Mouse (Mus musculus) heart, embryonic 15.5 days (tissue): ENCODE results near the gene Tmem247. TPM values are rescaled to one million over a fixed set of nuclear protein-coding genes. Genes with fewer than 3 reads are reported as not detected.
A peak's percentile ranks its signal among the peaks of the same experiment; 100 is the strongest.

ENCODE experiments used
- ATAC-seq: fragments of 200-750 bp; cut with Nextera tagmentation; replicated peaks from 2 replicates; pipeline ENCODE4 v1.8.0; 2017; ENCODE audit warnings: low read depth, moderate TSS enrichment; ENCODE audit not compliant: insufficient number of reproducible peaks, insufficient read depth, low FRiP score
- H3K27ac ChIP-seq: fragments of 300-500 bp; sonication (generic); 2 replicates; pipeline ENCODE4 v1.5.1; 2015; ENCODE audit warnings: mild to moderate bottlenecking, inconsistent platforms
- H3K27me3 ChIP-seq: fragments of 300-500 bp; sonication (generic); 2 replicates; pipeline ENCODE4 v1.6.1; 2015; ENCODE audit warnings: inconsistent platforms
- H3K36me3 ChIP-seq: fragments of 300-500 bp; sonication (generic); 2 replicates; pipeline ENCODE4 v1.6.1; 2015; ENCODE audit warnings: mild to moderate bottlenecking, inconsistent platforms
- H3K4me1 ChIP-seq: fragments of 300-500 bp; sonication (generic); replicated peaks from 2 replicates; pipeline ENCODE4 v1.6.1; 2015; ENCODE audit warnings: inconsistent platforms
- H3K4me2 ChIP-seq: fragments of 300-500 bp; sonication (generic); 2 replicates; pipeline ENCODE4 v1.6.1; 2015; ENCODE audit warnings: inconsistent platforms, mild to moderate bottlenecking, moderate library complexity
- H3K4me3 ChIP-seq: fragments of 300-500 bp; sonication (generic); 2 replicates; pipeline ENCODE4 v1.5.1; 2015; ENCODE audit warnings: mild to moderate bottlenecking, inconsistent platforms
- H3K9ac ChIP-seq: fragments of 300-500 bp; sonication (generic); 2 replicates; pipeline ENCODE4 v1.6.1; 2015; ENCODE audit warnings: mild to moderate bottlenecking, inconsistent platforms
- H3K9me3 ChIP-seq: fragments of 300-500 bp; sonication (generic); replicated peaks from 2 replicates; pipeline ENCODE4 v1.6.1; 2016; ENCODE audit warnings: inconsistent platforms
- WGBS: fragments of 180-500 bp; shearing (Covaris S2); methylation state at CpG from one replicate; pipeline ENCODE4 v1.1.7; 2015; ENCODE audit warnings: mixed read lengths; 5-methylcytosine and 5-hydroxymethylcytosine counted together
- polyA plus RNA-seq: library from polyadenylated mRNA; unstranded; fragments of >200 nt; fragmentation: Nextera tagmentation; extraction: Ambion mirVana; gene quantifications from 2 replicates; pipeline ENCODE4 v1.2.1, GENCODE M21; 2015

Gene Tmem247
- polyA plus RNA-seq, 1 experiment from 2014 or later, result not detected

GRCm38 (mm10) chr17:86963586-86963902 is 46.4 kb downstream of the Tmem247 start:
- no peaks in the 10 kb centered on the region for H3K9me3 ChIP-seq
- no peaks in the 10 kb centered on the region for H3K27me3 ChIP-seq
- peaks cover 74% of the 10 kb centered on the region for H3K4me1 ChIP-seq
- H3K4me3 ChIP-seq, result peak overlapping the region; percentile 84
- no peaks in the 10 kb centered on the region for H3K36me3 ChIP-seq
- H3K27ac ChIP-seq, result peak overlapping the region; percentile 97
- H3K9ac ChIP-seq, result peak overlapping the region; percentile 98
- H3K4me2 ChIP-seq, result peak overlapping the region; percentile 69
- ATAC-seq, result peak; percentile 9; the same call in 1 of the 2 replicates
- WGBS, result 0% methylated on average over 26 of the region's 26 CpGs

GRCm38 (mm10) chr17:86964041-86964440 is 46.9 kb downstream of the Tmem247 start:
- Histone ChIP-seq H3K4me3 (peak overlapping the region; percentile 84), H3K27me3 (no peaks in the 10 kb centered on the region), H3K36me3 (no peaks in the 10 kb centered on the region), H3K9me3 (no peaks in the 10 kb centered on the region), H3K4me2 (peak overlapping the region; percentile 69), H3K27ac (peak overlapping the region; percentile 97), H3K4me1 (peaks cover 74% of the 10 kb centered on the region), H3K9ac (peak overlapping the region; percentile 98)
- no peak for ATAC-seq
- 3% methylated on average over 6 of the region's 6 CpGs for WGBS

GRCm38 (mm10) chr17:86964502-86964901 is 47.4 kb downstream of the Tmem247 start:
- H3K4me2 ChIP-seq, result peak overlapping the region; percentile 69
- no peaks in the 10 kb centered on the region for H3K27me3 ChIP-seq
- H3K4me3 ChIP-seq, result peak overlapping the region; percentile 84
- H3K9ac ChIP-seq, result peak overlapping the region; percentile 98; the same call in 1 of the 2 replicates
- ATAC-seq, result peak; percentile 61
- WGBS, result 3% methylated on average over 10 of the region's 10 CpGs
- H3K9me3 ChIP-seq, result no peaks in the 10 kb centered on the region
- H3K4me1 ChIP-seq, result peaks cover 75% of the 10 kb centered on the region
- peak overlapping the region; percentile 97 for H3K27ac ChIP-seq
- H3K36me3 ChIP-seq, result no peaks in the 10 kb centered on the region

- Histone ChIP-seq H3K4me2 (peak overlapping the region; percentile 69), H3K9ac (0 out of 2 replicates have a peak overlapping the region, but pooled peaks have one; percentile 16), H3K4me1 (peaks cover 74% of the 10 kb centered on the region), H3K36me3 (peaks cover 4% of the 10 kb centered on the region; the same call in 1 of the 2 replicates), H3K27me3 (no peaks in the 10 kb centered on the region), H3K4me3 (peak overlapping the region; percentile 84), H3K27ac (peak overlapping the region; percentile 97), H3K9me3 (no peaks in the 10 kb centered on the region)
- WGBS, result 80% methylated on average over 8 of the region's 8 CpGs
- ATAC-seq, result no peak
Measured at GRCm38 (mm10) chr17:86965121-86965520, 48.0 kb downstream of the Tmem247 start.

- WGBS, result 68% methylated on average over 10 of the region's 10 CpGs
- Histone ChIP-seq H3K36me3 (peaks cover 10% of the 10 kb centered on the region; the same call in 1 of the 2 replicates), H3K27me3 (no peaks in the 10 kb centered on the region), H3K4me3 (no peak overlapping the region), H3K9me3 (no peaks in the 10 kb centered on the region), H3K4me2 (0 out of 2 replicates have a peak overlapping the region, but pooled peaks have one; percentile 69), H3K4me1 (peaks cover 74% of the 10 kb centered on the region), H3K27ac (no peak overlapping the region), H3K9ac (no peak overlapping the region)
- ATAC-seq, result no peak
Measured at GRCm38 (mm10) chr17:86966040-86966439, 48.9 kb downstream of the Tmem247 start.

GRCm38 (mm10) chr17:86967048-86967447 is 49.9 kb downstream of the Tmem247 start:
- peak overlapping the region; percentile 51; the same call in 1 of the 2 replicates for H3K4me2 ChIP-seq
- H3K4me3 ChIP-seq, result no peak overlapping the region
- H3K36me3 ChIP-seq, result peaks cover 11% of the 10 kb centered on the region; the same call in 1 of the 2 replicates
- peak overlapping the region; percentile 91 for H3K27ac ChIP-seq
- no peak overlapping the region for H3K9ac ChIP-seq
- no peaks in the 10 kb centered on the region for H3K9me3 ChIP-seq
- H3K4me1 ChIP-seq, result peaks cover 68% of the 10 kb centered on the region
- no peaks in the 10 kb centered on the region for H3K27me3 ChIP-seq
- 88% methylated on average over 12 of the region's 12 CpGs for WGBS
- ATAC-seq, result no peak

- H3K36me3 ChIP-seq, result peaks cover 15% of the 10 kb centered on the region; the same call in 1 of the 2 replicates
- peak overlapping the region; percentile 91 for H3K27ac ChIP-seq
- no peak for ATAC-seq
- peaks cover 66% of the 10 kb centered on the region for H3K4me1 ChIP-seq
- peak overlapping the region; percentile 51 for H3K4me2 ChIP-seq
- H3K4me3 ChIP-seq, result peak overlapping the region; percentile 19; the same call in 1 of the 2 replicates
- 42% methylated on average over 10 of the region's 10 CpGs for WGBS
- H3K9me3 ChIP-seq, result no peaks in the 10 kb centered on the region
- peak overlapping the region; percentile 27; the same call in 1 of the 2 replicates for H3K9ac ChIP-seq
- H3K27me3 ChIP-seq, result no peaks in the 10 kb centered on the region
Measured at GRCm38 (mm10) chr17:86967536-86968525, 50.7 kb downstream of the Tmem247 start.

GRCm38 (mm10) chr17:86968581-86968980 is 51.4 kb downstream of the Tmem247 start:
- no peaks in the 10 kb centered on the region for H3K9me3 ChIP-seq
- peak overlapping the region; percentile 19; the same call in 1 of the 2 replicates for H3K4me3 ChIP-seq
- no peaks in the 10 kb centered on the region for H3K27me3 ChIP-seq
- H3K9ac ChIP-seq, result peak overlapping the region; percentile 20; the same call in 1 of the 2 replicates
- peak overlapping the region; percentile 51 for H3K4me2 ChIP-seq
- no peak for ATAC-seq
- H3K36me3 ChIP-seq, result peaks cover 15% of the 10 kb centered on the region; the same call in 1 of the 2 replicates
- H3K4me1 ChIP-seq, result peaks cover 66% of the 10 kb centered on the region
- H3K27ac ChIP-seq, result peak overlapping the region; percentile 91
- WGBS, result 36% methylated on average over 5 of the region's 5 CpGs

- Histone ChIP-seq H3K4me2 (no peak overlapping the region), H3K4me3 (no peak overlapping the region), H3K9ac (no peak overlapping the region), H3K9me3 (no peaks in the 10 kb centered on the region), H3K36me3 (peaks cover 21% of the 10 kb centered on the region; the same call in 1 of the 2 replicates), H3K27me3 (no peaks in the 10 kb centered on the region), H3K4me1 (peaks cover 62% of the 10 kb centered on the region), H3K27ac (peak overlapping the region; percentile 91; the same call in 1 of the 2 replicates)
- 67% methylated on average over 5 of the region's 5 CpGs for WGBS
- no peak for ATAC-seq
Measured at GRCm38 (mm10) chr17:86969582-86969981, 52.4 kb downstream of the Tmem247 start.

GRCm38 (mm10) chr17:86970026-86970750 is 53.0 kb downstream of the Tmem247 start:
- no peak overlapping the region for H3K4me3 ChIP-seq
- H3K9ac ChIP-seq, result no peak overlapping the region; the same call in 1 of the 2 replicates
- H3K4me1 ChIP-seq, result peaks cover 56% of the 10 kb centered on the region
- no peaks in the 10 kb centered on the region for H3K9me3 ChIP-seq
- H3K27ac ChIP-seq, result no peak overlapping the region
- 93% methylated on average over 15 of the region's 15 CpGs for WGBS
- no peaks in the 10 kb centered on the region for H3K27me3 ChIP-seq
- no peak for ATAC-seq
- no peak overlapping the region for H3K4me2 ChIP-seq
- peaks cover 22% of the 10 kb centered on the region; the same call in 1 of the 2 replicates for H3K36me3 ChIP-seq

GRCm38 (mm10) chr17:86971036-86971435 is 53.9 kb downstream of the Tmem247 start:
- Histone ChIP-seq H3K4me2 (no peak overlapping the region), H3K4me1 (peaks cover 48% of the 10 kb centered on the region), H3K4me3 (no peak overlapping the region), H3K9me3 (no peaks in the 10 kb centered on the region), H3K9ac (no peak overlapping the region), H3K27me3 (no peaks in the 10 kb centered on the region), H3K36me3 (peaks cover 26% of the 10 kb centered on the region; the same call in 1 of the 2 replicates), H3K27ac (no peak overlapping the region)
- no peak for ATAC-seq
- WGBS, result 72% methylated on average over 5 of the region's 5 CpGs
